Mouse (Mus musculus) cerebellum, postnatal 25 days (tissue): ENCODE data around the gene Nup107.
A peak's percentile ranks its signal among the peaks of the same experiment; 100 is the strongest.
"Not testable (repeated sequence)": the region's sequence is repeated elsewhere in the genome, so short reads cannot be mapped to it uniquely, and the experiment has no call there.

ENCODE experiments used
- DNase-seq, 2 experiments: peaks; one replicate each; pipeline ENCODE4 v3.0.0; 2021; ENCODE audit warnings: mixed read lengths in 2 of 2

The Nup107 gene

GRCm38 (mm10) chr10:117749050-117749686 lies 43.3 kb downstream of the Nup107 start:
- DNase-seq: no peak

- DNase-seq: no peak
Observed at GRCm38 (mm10) chr10:117748276-117749049, 44.0 kb downstream of the Nup107 start.

- no peak for DNase-seq
Observed at GRCm38 (mm10) chr10:117747711-117748110, 44.8 kb downstream of the Nup107 start.

- DNase-seq: peak; percentile 98 to 99
Observed at GRCm38 (mm10) chr10:117746297-117746883, 46.1 kb downstream of the Nup107 start, which contains the start of gene Slc35e3. TSS of gene Slc35e3 (minus strand) at chr10:117746365.

GRCm38 (mm10) chr10:117745570-117746296 lies 46.8 kb downstream of the Nup107 start:
- peak; percentile 48 to 60 for DNase-seq

- no peak for DNase-seq
Observed at GRCm38 (mm10) chr10:117743917-117744316, 48.6 kb downstream of the Nup107 start.

- no peak for DNase-seq
Observed at GRCm38 (mm10) chr10:117743182-117743581, 49.3 kb downstream of the Nup107 start.

- DNase-seq: no peak
Observed at GRCm38 (mm10) chr10:117742618-117743017, 49.9 kb downstream of the Nup107 start.

GRCm38 (mm10) chr10:117741698-117742475 lies 50.6 kb downstream of the Nup107 start:
- no peak for DNase-seq

- no peak for DNase-seq
Observed at GRCm38 (mm10) chr10:117740921-117741320, 51.6 kb downstream of the Nup107 start.

- no peak for DNase-seq
Observed at GRCm38 (mm10) chr10:117740171-117740570, 52.3 kb downstream of the Nup107 start.

GRCm38 (mm10) chr10:117739648-117739948 lies 52.9 kb downstream of the Nup107 start:
- DNase-seq: no peak

GRCm38 (mm10) chr10:117738928-117739647 lies 53.4 kb downstream of the Nup107 start:
- no peak for DNase-seq

GRCm38 (mm10) chr10:117738140-117738921 lies 54.2 kb downstream of the Nup107 start:
- DNase-seq: no peak

GRCm38 (mm10) chr10:117737498-117737897 lies 55.0 kb downstream of the Nup107 start:
- DNase-seq: not testable (repeated sequence)

GRCm38 (mm10) chr10:117737075-117737474 lies 55.4 kb downstream of the Nup107 start:
- DNase-seq: no peak

GRCm38 (mm10) chr10:117736573-117736972 lies 55.9 kb downstream of the Nup107 start:
- no peak for DNase-seq

- DNase-seq: not testable (repeated sequence)
Observed at GRCm38 (mm10) chr10:117735396-117735795, 57.1 kb downstream of the Nup107 start.

GRCm38 (mm10) chr10:117734104-117734852 lies 58.2 kb downstream of the Nup107 start:
- not testable (repeated sequence) for DNase-seq

- DNase-seq: not testable (repeated sequence)
Observed at GRCm38 (mm10) chr10:117733626-117734025, 58.9 kb downstream of the Nup107 start.
